Mouse (Mus musculus): ENCODE data around the gene Cmip.

Gene Cmip

GRCm38 (mm10) chr8:117257029-117257820 lies at the start of gene Cmip:
Gene Cmip (plus strand): TSS chr8:117257064.
- DNase-seq (ENCODE audit: low read depth): peak; percentile 48

- DNase-seq (ENCODE audit: low read depth): no peak
Measured at GRCm38 (mm10) chr8:117209150-117209549, 47.7 kb upstream of the Cmip start.

- peak; percentile 14 for DNase-seq (ENCODE audit: low read depth)
Measured at GRCm38 (mm10) chr8:117212100-117212499, 44.8 kb upstream of the Cmip start.

GRCm38 (mm10) chr8:117217724-117218123 lies 39.1 kb upstream of the Cmip start:
- DNase-seq (ENCODE audit: low read depth): no peak

- peak; percentile 26 for DNase-seq (ENCODE audit: low read depth)
Measured at GRCm38 (mm10) chr8:117222396-117222795, 34.5 kb upstream of the Cmip start.

GRCm38 (mm10) chr8:117224630-117225029 lies 32.2 kb upstream of the Cmip start:
- peak; percentile 92 for DNase-seq (ENCODE audit: low read depth)

- DNase-seq (ENCODE audit: low read depth): no peak
Measured at GRCm38 (mm10) chr8:117226306-117226705, 30.6 kb upstream of the Cmip start.

- DNase-seq (ENCODE audit: low read depth): peak; percentile 16
Measured at GRCm38 (mm10) chr8:117227339-117227738, 29.5 kb upstream of the Cmip start.

- DNase-seq (ENCODE audit: low read depth): no peak
Measured at GRCm38 (mm10) chr8:117233199-117233598, 23.7 kb upstream of the Cmip start.

- DNase-seq (ENCODE audit: low read depth): no peak
Measured at GRCm38 (mm10) chr8:117236531-117236930, 20.3 kb upstream of the Cmip start.

- DNase-seq (ENCODE audit: low read depth): no peak
Measured at GRCm38 (mm10) chr8:117240326-117240725, 16.5 kb upstream of the Cmip start.

GRCm38 (mm10) chr8:117240841-117241494 lies 15.9 kb upstream of the Cmip start:
- DNase-seq (ENCODE audit: low read depth): no peak

- no peak for DNase-seq (ENCODE audit: low read depth)
Measured at GRCm38 (mm10) chr8:117241848-117242247, 15.0 kb upstream of the Cmip start.

GRCm38 (mm10) chr8:117242286-117242685 lies 14.6 kb upstream of the Cmip start:
- DNase-seq (ENCODE audit: low read depth): no peak

- no peak for DNase-seq (ENCODE audit: low read depth)
Measured at GRCm38 (mm10) chr8:117244601-117245000, 12.3 kb upstream of the Cmip start.

GRCm38 (mm10) chr8:117248341-117248740 lies 8.5 kb upstream of the Cmip start:
- no peak for DNase-seq (ENCODE audit: low read depth)

GRCm38 (mm10) chr8:117251086-117251681 lies 5.7 kb upstream of the Cmip start:
- no peak for DNase-seq (ENCODE audit: low read depth)

GRCm38 (mm10) chr8:117252650-117253049 lies 4.2 kb upstream of the Cmip start:
- peak; percentile 12 for DNase-seq (ENCODE audit: low read depth)

- DNase-seq (ENCODE audit: low read depth): no peak
Measured at GRCm38 (mm10) chr8:117253390-117254269, 3.2 kb upstream of the Cmip start.

GRCm38 (mm10) chr8:117254496-117254895 lies 2.4 kb upstream of the Cmip start:
- no peak for DNase-seq (ENCODE audit: low read depth)

- DNase-seq (ENCODE audit: low read depth): peak; percentile 95
Measured at GRCm38 (mm10) chr8:117256292-117256938, 449 bp upstream of the Cmip start.

All from NIH3T3 (cell line).